In genomic region chr4:133815635-133816503, GRCm38 (mm10) we compare ENCODE assay signal across 8 mouse cellular contexts. TPM values are rescaled to one million over a fixed set of nuclear protein-coding genes. Genes with fewer than 3 reads are reported as not detected.
DNase-seq lines count a peak whose midpoint lies in the region; ATAC-seq and TF ChIP-seq lines count a peak whose summit lies in the region.

No protein-coding gene starts in this region.

- no peak overlapping the region for H3K9ac ChIP-seq in hindbrain, embryonic 11.5 days (ENCODE audit: low read depth, low read length)
- H3K9ac ChIP-seq in liver, embryonic 13.5 days: peak overlapping the region; percentile 89; the same call in 1 of the 2 replicates
- peak overlapping the region; percentile 45 for H3K9ac ChIP-seq in stomach, postnatal 0 days (ENCODE audit: low read length)

- H3K4me1 ChIP-seq in embryonic facial prominence, embryonic 10.5 days: peaks cover 32% of the 10 kb centered on the region
- H3K4me1 ChIP-seq in hindbrain, embryonic 11.5 days (replicated peaks; ENCODE audit: control insufficient read depth, insufficient read depth, low read length): peaks cover 8% of the 10 kb centered on the region
- peaks cover 42% of the 10 kb centered on the region for H3K4me1 ChIP-seq in liver, embryonic 13.5 days (replicated peaks)
- peaks cover 5% of the 10 kb centered on the region; the same call in 1 of the 2 replicates for H3K4me1 ChIP-seq in stomach, postnatal 0 days (replicated peaks; ENCODE audit: control insufficient read depth, insufficient read depth)

- no peak for DNase-seq in gastrocnemius, adult 2 months
- DNase-seq in gastrocnemius, adult 18-20 months (ENCODE audit: low spot score): no peak
- DNase-seq in embryonic facial prominence, embryonic 10.5 days (ENCODE audit: low spot score): peak; percentile 48
- DNase-seq in hindbrain, embryonic 11.5 days (ENCODE audit: low spot score): peak; percentile 48
- no peak for DNase-seq in liver, embryonic 13.5 days
- DNase-seq in stomach, postnatal 0 days (ENCODE audit: low spot score): peak; percentile 26
- DNase-seq in layer of hippocampus, postnatal 36 days: no peak
- DNase-seq in cerebellum, postnatal 10 days: no peak

- H3K4me2 ChIP-seq in hindbrain, embryonic 11.5 days (replicated peaks; ENCODE audit: low read depth, low read length): peak overlapping the region; percentile 19; the same call in 1 of the 2 replicates
- peak overlapping the region; percentile 87 for H3K4me2 ChIP-seq in liver, embryonic 13.5 days
- H3K4me2 ChIP-seq in stomach, postnatal 0 days (replicated peaks; ENCODE audit: low read depth): peak overlapping the region; percentile 42

- H3K36me3 ChIP-seq in embryonic facial prominence, embryonic 10.5 days (replicated peaks): no peaks in the 10 kb centered on the region
- H3K36me3 ChIP-seq in hindbrain, embryonic 11.5 days (ENCODE audit: control insufficient read depth, insufficient read depth, low read length): no peaks in the 10 kb centered on the region
- no peaks in the 10 kb centered on the region for H3K36me3 ChIP-seq in liver, embryonic 13.5 days
- H3K36me3 ChIP-seq in stomach, postnatal 0 days (ENCODE audit: control insufficient read depth, insufficient read depth, low read length): no peaks in the 10 kb centered on the region

- no peak for TF ChIP-seq EP300 in stomach, postnatal 0 days (optimal IDR thresholded peaks at IDR 0.05)

- no peak for TF ChIP-seq CTCF in gastrocnemius, adult 2 months (IDR thresholded peaks at IDR 0.05)
- no peak for TF ChIP-seq CTCF in stomach, postnatal 0 days (IDR thresholded peaks at IDR 0.05; ENCODE audit: low read depth)

- WGBS in embryonic facial prominence, embryonic 10.5 days: 3% methylated on average over 16 of the region's 16 CpGs
- WGBS in hindbrain, embryonic 11.5 days: 5% methylated on average over 16 of the region's 16 CpGs
- 21% methylated on average over 16 of the region's 16 CpGs for WGBS in liver, embryonic 13.5 days (ENCODE audit: insufficient replicate concordance)
- 10% methylated on average over 16 of the region's 16 CpGs for WGBS in stomach, postnatal 0 days

- intact Hi-C loops in gastrocnemius, adult 2 months (cut with DNase I): no loop called here

- no peak for ATAC-seq in hindbrain, embryonic 11.5 days (ENCODE audit: low FRiP score)
- ATAC-seq in liver, embryonic 13.5 days (ENCODE audit: low read depth): no peak
- ATAC-seq in stomach, postnatal 0 days (ENCODE audit: low FRiP score, low TSS enrichment): no peak

- peak overlapping the region; percentile 100 for H3K27ac ChIP-seq in gastrocnemius, adult 2 months
- H3K27ac ChIP-seq in embryonic facial prominence, embryonic 10.5 days (replicated peaks): peak overlapping the region; percentile 99
- 0 out of 2 replicates have a peak overlapping the region, but pooled peaks have one; percentile 21 for H3K27ac ChIP-seq in hindbrain, embryonic 11.5 days (ENCODE audit: low read depth, low read length)
- H3K27ac ChIP-seq in liver, embryonic 13.5 days: peak overlapping the region; percentile 98
- H3K27ac ChIP-seq in stomach, postnatal 0 days (replicated peaks): peak overlapping the region; percentile 100

- no peaks in the 10 kb centered on the region for H3K27me3 ChIP-seq in embryonic facial prominence, embryonic 10.5 days (replicated peaks; ENCODE audit: low read depth, poor library complexity, severe bottlenecking)
- no peaks in the 10 kb centered on the region for H3K27me3 ChIP-seq in hindbrain, embryonic 11.5 days (ENCODE audit: control insufficient read depth, insufficient read depth, low read length)
- H3K27me3 ChIP-seq in liver, embryonic 13.5 days: no peaks in the 10 kb centered on the region
- no peaks in the 10 kb centered on the region for H3K27me3 ChIP-seq in stomach, postnatal 0 days (ENCODE audit: control insufficient read depth, insufficient read depth, low read length)

- no peaks in the 10 kb centered on the region for H3K9me3 ChIP-seq in embryonic facial prominence, embryonic 10.5 days
- no peaks in the 10 kb centered on the region for H3K9me3 ChIP-seq in hindbrain, embryonic 11.5 days (ENCODE audit: control insufficient read depth, low read length)
- no peaks in the 10 kb centered on the region for H3K9me3 ChIP-seq in liver, embryonic 13.5 days (replicated peaks)
- H3K9me3 ChIP-seq in stomach, postnatal 0 days (ENCODE audit: control insufficient read depth, low read length): no peaks in the 10 kb centered on the region

- peak overlapping the region; percentile 64 for H3K4me3 ChIP-seq in gastrocnemius, adult 2 months
- peak overlapping the region; percentile 73 for H3K4me3 ChIP-seq in embryonic facial prominence, embryonic 10.5 days
- no peak overlapping the region for H3K4me3 ChIP-seq in hindbrain, embryonic 11.5 days (ENCODE audit: low read depth, low read length)
- H3K4me3 ChIP-seq in liver, embryonic 13.5 days (replicated peaks): peak overlapping the region; percentile 22
- peak overlapping the region; percentile 25 for H3K4me3 ChIP-seq in stomach, postnatal 0 days (ENCODE audit: low read depth, low read length)

RNA-seq across cellular contexts. Expression of gene Arid1a, which starts 59.3 kb away (rescaled TPM):
- 10 to 100 TPM; 24.1 to 26.2 TPM for total RNA-seq in gastrocnemius, adult 2 months (2021)
- total RNA-seq in gastrocnemius, adult 18-20 months (2021): 10 to 100 TPM; 22.4 to 26.6 TPM
- polyA plus RNA-seq in embryonic facial prominence, embryonic 10.5 days (2016; fragmentation: Nextera tagmentation; extraction: Ambion mirVana): 38.9 and 40.0 TPM in 2 replicates
- 40.8 and 51.6 TPM in 2 replicates for polyA plus RNA-seq in hindbrain, embryonic 11.5 days (2014; fragmentation: Nextera tagmentation; extraction: Ambion mirVana)
- 8.0 and 9.0 TPM in 2 replicates for polyA plus RNA-seq in liver, embryonic 13.5 days (2015; fragmentation: Nextera tagmentation; extraction: Ambion mirVana)
- 8.7 and 9.7 TPM in 2 replicates for polyA plus RNA-seq in stomach, postnatal 0 days (2015; fragmentation: Nextera tagmentation; extraction: Ambion mirVana)
- 10 to 100 TPM; 75.1 to 87.6 TPM for total RNA-seq in layer of hippocampus, postnatal 36 days (2021)

Comparison
In these comparisons a context has a peak if more than half of its experiments do, and no peak if none do; other contexts are left out.
1. DNase-seq: peak in embryonic facial prominence, embryonic 10.5 days (single experiment), hindbrain, embryonic 11.5 days (single experiment) and stomach, postnatal 0 days (single experiment); none in gastrocnemius, adult 2 months (single experiment), gastrocnemius, adult 18-20 months (single experiment), liver, embryonic 13.5 days (single experiment), layer of hippocampus, postnatal 36 days (0 of 2) and cerebellum, postnatal 10 days (0 of 2).
2. H3K27ac ChIP-seq: peak in every context shown above with its lines; median percentile 100 in gastrocnemius, adult 2 months; 100 in stomach, postnatal 0 days; 99 in embryonic facial prominence, embryonic 10.5 days; 98 in liver, embryonic 13.5 days; 21 in hindbrain, embryonic 11.5 days.
3. H3K4me2 ChIP-seq: peak in every context shown above with its lines; median percentile 87 in liver, embryonic 13.5 days; 42 in stomach, postnatal 0 days; 19 in hindbrain, embryonic 11.5 days.